Mouse (Mus musculus) ES-CJ7 (cell line): Measurements from ENCODE around the gene Fam162a.
"Not testable (repeated sequence)": the region's sequence is repeated elsewhere in the genome, so short reads cannot be mapped to it uniquely, and the experiment has no call there.

Experiments
- DNase-seq: peaks from one replicate; pipeline ENCODE4 v3.0.0; 2011; ENCODE audit warnings: low read depth, low spot score

Gene Fam162a

GRCm38 (mm10) chr16:36071450-36072379 lies at the start of gene Fam162a, which contains the start of gene Ccdc58:
TSS of gene Fam162a (minus strand) at chr16:36071594.
TSS of gene Ccdc58 (plus strand) at chr16:36071685.
- peak; percentile 92 for DNase-seq

- not testable (repeated sequence) for DNase-seq
Observed at GRCm38 (mm10) chr16:36115751-36116150, 44.4 kb upstream of the Fam162a start.

- DNase-seq, result not testable (repeated sequence)
Observed at GRCm38 (mm10) chr16:36111486-36111885, 40.1 kb upstream of the Fam162a start.

- peak; percentile 75 for DNase-seq
Observed at GRCm38 (mm10) chr16:36102211-36102610, 30.8 kb upstream of the Fam162a start.

- DNase-seq, result no peak
Observed at GRCm38 (mm10) chr16:36101526-36101925, 30.1 kb upstream of the Fam162a start.

- not testable (repeated sequence) for DNase-seq
Observed at GRCm38 (mm10) chr16:36097813-36098499, 26.6 kb upstream of the Fam162a start.

- no peak for DNase-seq
Observed at GRCm38 (mm10) chr16:36094079-36094478, 22.7 kb upstream of the Fam162a start.

GRCm38 (mm10) chr16:36090785-36091509 lies 19.6 kb upstream of the Fam162a start:
- DNase-seq, result peak; percentile 60

- DNase-seq, result no peak
Observed at GRCm38 (mm10) chr16:36089850-36090616, 18.6 kb upstream of the Fam162a start.

GRCm38 (mm10) chr16:36089065-36089464 lies 17.7 kb upstream of the Fam162a start:
- DNase-seq, result no peak

GRCm38 (mm10) chr16:36087846-36088245 lies 16.5 kb upstream of the Fam162a start:
- no peak for DNase-seq

GRCm38 (mm10) chr16:36079916-36080315 lies 8.5 kb upstream of the Fam162a start:
- no peak for DNase-seq

- DNase-seq, result no peak
Observed at GRCm38 (mm10) chr16:36074772-36075171, 3.4 kb upstream of the Fam162a start.

- no peak for DNase-seq
Observed at GRCm38 (mm10) chr16:36072410-36073011, 1.1 kb upstream of the Fam162a start.

GRCm38 (mm10) chr16:36071071-36071449 lies 334 bp downstream of the Fam162a start:
- DNase-seq, result peak; percentile 55

- DNase-seq, result no peak
Observed at GRCm38 (mm10) chr16:36069819-36070575, 1.4 kb downstream of the Fam162a start.

- peak; percentile 49 for DNase-seq
Observed at GRCm38 (mm10) chr16:36068356-36068755, 3.0 kb downstream of the Fam162a start.

- DNase-seq, result no peak
Observed at GRCm38 (mm10) chr16:36067694-36068093, 3.7 kb downstream of the Fam162a start.

GRCm38 (mm10) chr16:36064904-36065303 lies 6.5 kb downstream of the Fam162a start:
- no peak for DNase-seq

GRCm38 (mm10) chr16:36063315-36063714 lies 8.1 kb downstream of the Fam162a start:
- no peak for DNase-seq
